Mouse (Mus musculus) thymus, postnatal 14 days (tissue): Measurements from ENCODE around the gene Kif6.

ENCODE experiments used
- DNase-seq: peaks from one replicate; pipeline ENCODE4 v3.0.0; 2021

Kif6 gene

DNA sequence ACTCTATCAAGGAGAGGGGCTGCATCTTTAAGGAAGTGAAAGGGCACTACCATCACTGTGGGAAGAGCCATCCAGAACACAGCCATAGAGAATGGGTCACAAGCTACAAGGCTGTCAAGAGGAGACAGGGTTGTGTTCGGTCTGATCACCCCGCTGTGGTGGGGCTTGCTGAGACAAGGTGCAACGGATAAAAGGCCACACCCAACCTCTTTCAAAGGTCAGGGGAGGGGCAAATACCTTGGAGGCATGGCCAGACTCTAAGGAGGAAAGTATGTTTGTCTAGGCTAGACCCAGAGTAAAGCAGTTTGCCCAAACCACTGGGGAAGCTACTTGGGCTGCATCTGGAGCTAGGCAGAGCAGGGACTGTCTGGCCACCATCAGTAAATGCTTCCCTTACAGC lies 318.9 kb downstream of the Kif6 start:
- no peak for DNase-seq

GRCm38 (mm10) chr17:49934586-49934985 lies 319.6 kb downstream of the Kif6 start:
- no peak for DNase-seq

- peak; percentile 68 for DNase-seq
Observed at GRCm38 (mm10) chr17:49935602-49936205, 320.8 kb downstream of the Kif6 start.

- no peak for DNase-seq
Observed at GRCm38 (mm10) chr17:49936214-49936613, 321.3 kb downstream of the Kif6 start.

- no peak for DNase-seq
Observed at GRCm38 (mm10) chr17:49939146-49939545, 324.2 kb downstream of the Kif6 start.

GRCm38 (mm10) chr17:49942674-49943073 lies 327.7 kb downstream of the Kif6 start:
- DNase-seq: peak; percentile 20

DNA sequence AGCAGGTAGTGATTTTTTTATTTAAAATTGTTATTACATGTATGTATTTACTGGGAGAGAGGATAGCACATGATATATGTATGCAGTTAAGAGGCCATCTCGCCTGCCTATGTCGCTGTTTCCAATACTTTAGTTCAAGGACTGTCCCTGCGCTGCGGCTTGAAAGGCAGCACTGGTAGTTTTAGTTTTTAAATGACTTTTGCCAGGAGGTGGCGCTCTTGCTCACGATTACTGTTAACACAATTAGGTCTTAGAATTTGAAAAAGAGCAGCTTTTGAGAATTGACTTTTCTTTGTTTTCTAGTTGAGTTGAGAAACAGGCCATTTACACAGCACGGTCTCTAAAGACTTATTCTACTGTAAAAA lies 336.5 kb downstream of the Kif6 start:
- DNase-seq: peak; percentile 77

- DNase-seq: no peak
Observed at GRCm38 (mm10) chr17:49951856-49952607, 337.1 kb downstream of the Kif6 start.

- DNase-seq: no peak
Observed at GRCm38 (mm10) chr17:49959021-49959420, 344.1 kb downstream of the Kif6 start.
